Mouse (Mus musculus) brain, embryonic 18.5 days (tissue): Measurements from ENCODE around the gene AU022252.
"Not testable (repeated sequence)": the region's sequence is repeated elsewhere in the genome, so short reads cannot be mapped to it uniquely, and the experiment has no call there.

Experiments used
- DNase-seq: peaks from one replicate; pipeline ENCODE4 v3.0.0-alpha.2; 2012; ENCODE audit warnings: low read depth, low spot score

AU022252 gene

DNA sequence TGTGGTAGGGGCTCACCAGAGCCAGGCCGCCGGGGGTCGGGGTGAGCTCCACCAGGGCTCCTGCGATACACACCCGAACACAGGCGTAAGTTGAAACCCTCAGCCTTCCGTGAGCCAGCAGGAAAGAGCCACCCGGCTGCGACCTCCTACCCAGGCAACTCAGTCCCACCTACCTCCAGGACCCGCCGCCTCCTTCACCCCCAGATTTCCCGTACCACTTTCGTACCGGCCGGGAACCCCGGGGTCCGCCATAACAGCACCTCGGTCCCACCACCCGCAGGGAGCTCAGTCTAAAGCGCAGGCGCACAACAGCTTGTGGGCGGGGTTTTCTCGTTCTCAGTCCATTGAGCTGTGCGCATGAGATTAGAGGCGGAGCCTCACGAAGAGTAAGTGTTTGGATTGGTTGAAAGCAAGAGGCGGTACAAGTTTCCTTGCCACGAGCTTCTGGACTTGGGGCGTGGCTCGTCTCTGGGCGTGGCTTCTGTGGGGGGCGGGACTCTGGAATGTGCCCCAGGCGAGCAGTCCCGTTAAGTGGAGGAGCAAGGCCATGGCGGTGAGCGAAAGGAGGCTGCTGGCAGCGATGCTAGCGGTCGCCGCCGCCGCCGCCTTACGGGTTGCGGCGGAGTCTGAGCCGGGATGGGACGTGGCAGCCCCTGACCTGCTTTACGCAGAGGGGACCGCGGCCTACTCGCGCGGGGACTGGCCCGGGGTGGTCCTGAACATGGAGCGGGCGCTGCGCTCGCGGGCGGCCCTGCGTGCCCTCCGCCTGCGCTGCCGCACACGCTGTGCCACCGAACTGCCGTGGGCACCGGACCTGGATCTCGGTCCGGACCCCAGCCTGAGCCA is at the start of gene AU022252, which contains the start of gene P3h1:
Gene AU022252, minus strand, starts transcription at position 303 of the 846 bp plus-strand sequence.
Gene P3h1, plus strand, starts transcription at position 506 of the 846 bp plus-strand sequence.
- peak; percentile 96 for DNase-seq

GRCm38 (mm10) chr4:119278784-119279183 is 46.3 kb upstream of the AU022252 start:
- not testable (repeated sequence) for DNase-seq

DNA sequence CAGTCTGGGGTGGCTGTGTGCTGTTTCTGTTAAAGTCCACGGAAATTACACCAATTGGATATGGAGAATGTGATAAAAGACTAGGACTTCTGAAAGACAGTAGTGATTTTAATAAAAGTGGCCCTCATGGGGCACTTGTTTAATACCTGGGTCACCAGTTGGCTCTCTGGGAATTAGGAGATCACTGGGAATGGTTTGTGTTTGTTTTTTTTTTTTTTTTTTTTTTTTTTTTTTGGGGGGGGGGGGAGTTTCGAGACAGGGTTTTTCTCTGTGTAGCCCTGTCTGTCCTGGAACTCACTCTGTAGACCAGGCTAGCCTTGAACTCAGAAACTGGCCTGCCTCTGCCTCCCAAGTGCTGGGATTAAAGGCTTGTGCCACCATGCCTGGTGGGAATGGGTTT is 43.2 kb upstream of the AU022252 start:
- DNase-seq, result no peak

- no peak for DNase-seq
These were observed 42.7 kb upstream of the AU022252 start for GRCm38 (mm10) chr4:119275226-119275625.

DNA sequence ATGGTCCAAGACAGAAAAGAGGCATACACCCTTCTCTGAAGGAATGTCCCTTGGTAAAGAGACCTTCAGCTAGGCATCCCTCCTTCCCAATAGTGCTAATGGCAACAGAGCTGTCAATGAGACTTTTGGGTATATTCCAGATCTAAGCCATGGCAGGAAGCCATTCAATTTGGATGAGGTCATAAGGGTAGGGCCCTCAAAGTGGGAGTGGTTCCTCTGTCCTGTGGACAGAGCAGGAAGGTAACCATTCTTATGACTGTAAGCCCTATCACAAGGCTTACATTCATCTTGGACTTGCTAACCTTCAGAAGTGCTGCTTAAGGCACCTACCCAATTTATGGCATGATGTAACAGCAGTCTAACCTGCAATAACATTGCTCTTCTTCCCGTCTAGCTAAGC is 42.1 kb upstream of the AU022252 start:
- DNase-seq, result no peak

DNA sequence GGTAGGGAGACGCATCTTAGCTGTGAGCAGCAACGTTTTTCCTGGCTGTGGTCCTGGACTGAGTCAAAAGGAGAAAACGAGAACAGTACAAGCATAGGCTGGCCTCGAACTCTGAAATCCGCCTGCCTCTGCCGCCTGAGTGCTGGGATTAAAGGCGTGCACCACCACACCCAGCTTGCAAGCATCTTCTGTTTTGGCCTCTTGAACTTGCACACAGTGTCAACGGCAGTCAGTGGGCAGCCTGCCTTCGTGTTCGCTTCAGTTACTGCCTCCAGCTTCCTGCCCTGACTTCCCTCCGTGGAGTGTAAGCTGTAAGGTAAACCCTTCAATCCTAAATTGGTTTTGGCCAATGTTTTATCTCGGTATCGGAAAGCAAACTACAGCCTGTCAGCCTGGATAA is 34.1 kb upstream of the AU022252 start:
- DNase-seq, result no peak

DNA sequence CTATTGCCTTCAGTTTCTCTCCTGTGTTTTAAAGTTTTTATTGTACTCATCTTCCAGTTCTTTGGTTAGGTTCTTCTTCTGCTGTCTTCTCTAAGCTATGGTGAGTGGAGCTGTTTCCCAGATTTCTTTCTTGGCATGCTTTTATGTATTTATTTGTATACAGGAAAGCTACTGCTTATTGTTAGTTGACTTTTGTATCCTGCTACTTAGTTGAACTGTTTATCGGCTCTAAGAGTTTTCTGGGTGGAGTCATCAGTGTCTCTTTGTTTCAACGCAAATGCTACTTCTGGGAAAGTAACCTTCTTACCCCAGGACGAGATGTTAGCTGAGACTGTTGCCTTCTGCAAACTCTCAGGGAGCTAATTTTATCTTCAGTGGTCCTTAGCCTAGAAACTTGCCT is 30.9 kb upstream of the AU022252 start:
- DNase-seq, result no peak

DNA sequence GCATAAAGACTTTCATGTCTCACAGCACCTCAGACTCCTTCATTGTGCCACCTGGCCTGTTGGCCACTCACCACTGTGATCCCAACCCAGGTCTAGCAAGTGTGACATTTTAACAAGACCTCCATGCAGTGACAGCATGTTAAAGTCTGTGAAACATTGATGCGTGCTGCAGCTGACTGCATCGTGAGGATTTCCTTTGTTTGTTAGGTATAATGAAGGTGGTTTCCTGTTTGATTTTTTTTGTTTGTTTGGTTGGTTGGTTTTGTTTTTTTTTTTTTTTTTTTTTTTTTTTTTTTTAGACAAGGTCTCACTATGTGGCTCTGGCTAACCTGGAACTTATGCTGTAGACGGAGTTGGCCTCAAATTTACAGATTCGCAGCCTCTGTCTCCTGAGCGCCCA is 30.0 kb upstream of the AU022252 start:
- DNase-seq, result no peak

DNA sequence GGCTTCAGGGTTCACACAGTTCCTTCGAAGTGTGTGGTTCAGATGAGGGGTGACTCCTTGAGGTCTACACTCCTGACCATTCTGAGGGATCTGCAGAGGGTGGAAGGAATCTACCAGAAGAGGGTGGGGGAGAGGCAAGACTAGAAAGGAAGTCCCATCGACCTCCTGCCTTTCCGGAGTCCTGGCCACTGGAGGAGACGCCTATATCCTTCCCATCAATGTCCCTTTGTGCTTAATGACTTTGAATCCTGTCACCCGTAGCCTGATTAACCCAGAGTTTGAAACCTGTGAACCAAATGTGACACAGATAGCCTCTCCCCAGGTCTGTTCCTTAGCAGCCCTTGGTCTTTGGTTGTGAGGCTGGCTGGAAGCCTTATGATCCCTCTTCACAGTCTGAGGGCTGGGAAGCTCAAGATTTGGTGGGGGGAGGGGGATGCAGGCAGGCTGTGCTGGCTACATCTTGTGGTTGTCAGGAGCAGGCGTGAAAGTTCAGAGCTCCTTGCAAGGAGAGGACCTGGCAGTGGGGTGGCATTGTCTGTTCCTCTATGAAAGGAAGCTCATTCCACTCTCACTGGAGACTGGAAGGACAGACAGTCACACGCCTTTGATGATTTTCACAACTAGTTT is 28.7 kb upstream of the AU022252 start:
- DNase-seq, result no peak

DNA sequence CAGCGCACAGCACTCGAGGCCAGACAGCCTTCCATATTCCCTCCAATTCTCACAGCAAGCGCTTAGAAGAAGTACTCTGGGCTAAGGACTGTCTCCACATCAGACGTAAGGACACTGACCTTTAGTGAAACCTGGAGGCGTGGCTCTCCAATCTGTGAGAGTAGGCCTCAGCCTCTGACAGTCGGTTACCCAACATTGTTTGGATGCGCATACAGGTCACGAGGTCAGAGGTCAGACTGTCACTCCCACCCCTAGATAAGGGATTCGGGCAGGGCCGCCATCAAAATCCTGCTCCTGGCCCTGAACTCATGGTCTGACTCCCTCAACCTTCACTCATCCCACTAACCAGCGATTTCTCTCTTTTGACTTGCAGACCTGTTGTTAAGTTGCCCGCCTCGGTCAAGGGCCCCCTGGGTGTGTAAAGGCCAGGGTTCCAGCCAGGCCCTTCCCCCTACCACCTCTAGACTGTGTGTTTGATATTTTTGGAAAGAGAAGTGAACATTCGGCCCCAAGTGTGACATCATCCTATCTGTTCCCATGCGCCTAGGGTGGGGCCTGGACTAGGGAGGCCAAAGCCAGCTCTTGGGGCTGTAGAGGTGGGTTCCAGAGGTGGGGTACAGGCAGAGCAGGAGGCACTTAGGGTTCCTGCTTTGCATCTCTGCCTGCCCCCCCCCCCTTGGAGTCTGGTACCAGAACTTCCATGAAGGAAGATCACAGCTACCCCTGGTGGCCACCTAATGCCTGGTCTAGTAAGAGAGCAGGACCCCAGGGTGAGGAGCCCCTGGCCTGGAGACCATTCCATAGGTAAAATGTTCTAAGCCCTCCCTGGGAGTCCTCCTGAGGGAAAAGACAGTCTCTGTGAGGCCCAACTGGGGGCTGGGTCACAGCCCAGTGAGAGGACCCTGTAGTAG is 27.1 kb upstream of the AU022252 start:
- no peak for DNase-seq

GRCm38 (mm10) chr4:119257083-119257482 is 24.6 kb upstream of the AU022252 start:
- no peak for DNase-seq

GRCm38 (mm10) chr4:119255351-119255750 is 22.8 kb upstream of the AU022252 start, which contains the start of gene Cldn19:
Cldn19 (plus strand) TSS chr4:119255414.
- no peak for DNase-seq

- DNase-seq, result no peak
These were observed 21.6 kb upstream of the AU022252 start for GRCm38 (mm10) chr4:119254012-119254618.

DNA sequence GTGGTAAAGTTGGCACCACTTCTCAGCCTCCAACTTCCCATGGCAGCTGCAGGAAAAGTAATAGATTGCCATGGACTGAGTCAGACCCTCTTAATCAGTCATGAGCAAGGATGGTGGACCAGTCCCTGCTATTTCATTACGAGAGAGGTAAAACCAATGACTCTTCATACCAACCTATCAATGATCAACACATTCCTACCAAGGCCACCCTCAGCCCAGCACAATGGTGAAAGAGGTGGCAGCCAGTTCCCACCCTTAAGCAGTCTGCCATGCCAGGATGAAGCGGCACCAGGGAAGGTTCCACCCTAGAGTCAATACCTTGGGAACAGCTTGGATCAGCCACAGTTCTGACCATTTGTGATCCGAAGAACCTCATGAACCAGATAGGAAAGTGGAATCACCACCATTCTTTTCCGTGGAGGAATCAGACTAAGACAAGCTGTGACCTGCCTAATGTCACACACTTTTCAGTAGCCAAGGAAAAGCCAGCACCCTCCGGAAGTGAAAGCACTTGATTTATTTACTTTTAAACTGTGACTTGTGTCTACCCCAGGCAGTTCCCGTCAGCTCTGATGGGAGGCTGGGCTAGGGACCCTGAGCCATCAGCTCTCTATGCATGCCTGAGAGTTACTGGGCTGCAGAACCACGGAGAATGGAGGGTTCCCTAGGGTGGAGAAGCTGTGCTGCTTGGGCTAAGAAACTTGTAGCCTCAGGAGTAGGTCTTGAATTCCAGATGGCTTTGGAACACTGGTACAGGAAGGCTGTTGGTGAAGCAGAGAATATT is 19.7 kb upstream of the AU022252 start:
- no peak for DNase-seq

DNA sequence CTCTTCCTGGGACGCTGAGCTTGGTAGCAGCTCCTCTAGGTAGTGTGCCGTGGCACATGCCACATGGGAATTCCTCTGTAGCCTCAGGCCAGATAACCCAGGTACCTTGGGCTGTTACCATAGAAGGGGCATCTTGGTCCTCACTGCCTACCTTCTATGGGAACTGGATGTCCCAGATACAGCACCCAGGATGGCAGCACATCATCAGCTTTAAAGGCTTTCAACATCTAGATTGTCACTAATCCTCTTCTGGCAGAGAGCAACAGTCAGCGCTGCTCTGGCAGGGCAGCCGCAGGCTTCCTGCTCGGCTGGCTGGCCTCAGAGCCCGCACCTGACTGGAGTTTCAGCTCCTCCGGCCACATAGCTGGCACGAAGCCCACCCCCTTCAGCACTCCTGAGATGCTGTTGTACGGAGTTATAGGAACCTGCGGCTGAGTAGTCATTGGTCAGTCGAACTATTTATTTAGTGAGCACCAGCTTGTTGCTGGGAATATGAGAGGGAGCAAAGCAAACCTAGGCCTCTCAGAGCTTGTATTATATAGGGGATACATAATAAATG is 16.0 kb upstream of the AU022252 start:
- no peak for DNase-seq

- DNase-seq, result no peak
These were observed 15.1 kb upstream of the AU022252 start for GRCm38 (mm10) chr4:119247462-119248235.

- DNase-seq, result no peak
These were observed 14.2 kb upstream of the AU022252 start for GRCm38 (mm10) chr4:119246688-119247225.

DNA sequence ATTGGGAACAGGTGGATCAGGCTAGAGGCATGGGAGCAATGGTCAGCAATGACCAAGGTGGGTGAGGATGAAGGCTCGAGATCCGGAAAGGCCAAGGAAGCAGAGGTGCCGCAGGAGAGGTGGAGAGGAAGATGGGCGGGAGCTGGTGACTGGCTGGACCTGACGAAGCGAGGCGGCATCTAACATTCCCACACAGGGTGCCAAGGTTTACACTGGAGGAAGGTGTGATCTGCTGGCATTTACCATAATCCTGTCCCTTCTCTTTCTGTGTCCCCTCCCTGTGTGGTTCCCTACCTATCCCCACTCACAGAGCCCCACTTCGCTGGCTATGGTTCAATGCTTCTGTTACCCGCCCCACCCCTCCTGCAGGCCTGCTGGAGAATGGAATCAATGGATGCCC is 13.4 kb upstream of the AU022252 start:
- DNase-seq, result no peak

- DNase-seq, result no peak
These were observed 13.0 kb upstream of the AU022252 start for GRCm38 (mm10) chr4:119245556-119245955.
